Mouse (Mus musculus) liver, embryonic 14.5 days (tissue): ENCODE data around the gene Ptp4a2.

Source experiments
- CTCF ChIP-seq: IDR thresholded peaks from 2 replicates; pipeline ENCODE4 v1.5.1; 2016; ENCODE audit warnings: antibody characterized with exemption, low read depth, control low read depth
- EP300 ChIP-seq: IDR thresholded peaks from 2 replicates; pipeline ENCODE4 v1.6.1; 2016; ENCODE audit warnings: antibody characterized with exemption, low read depth

- no peak; the same call in 1 of the 2 replicates for TF ChIP-seq CTCF
- TF ChIP-seq EP300 = no peak
Observed at GRCm38 (mm10) chr4:129819712-129820336, 8.8 kb downstream of the Ptp4a2 start.
